Mouse (Mus musculus): Measurements from ENCODE around the gene Vegfb.

The Vegfb gene

GRCm38 (mm10) chr19:6942249-6942691, 45.2 kb downstream of the Vegfb start, which contains the start of gene Gpr137:
Gpr137 (minus strand) TSS chr19:6942480.
- CTCF ChIA-PET = interaction anchor here (1.1 to 1.9 kb wide), 2 partner anchors 11 to 28 kb away, joined by 4 to 10 read pairs; no protein-coding TSS in a partner anchor

DNA sequence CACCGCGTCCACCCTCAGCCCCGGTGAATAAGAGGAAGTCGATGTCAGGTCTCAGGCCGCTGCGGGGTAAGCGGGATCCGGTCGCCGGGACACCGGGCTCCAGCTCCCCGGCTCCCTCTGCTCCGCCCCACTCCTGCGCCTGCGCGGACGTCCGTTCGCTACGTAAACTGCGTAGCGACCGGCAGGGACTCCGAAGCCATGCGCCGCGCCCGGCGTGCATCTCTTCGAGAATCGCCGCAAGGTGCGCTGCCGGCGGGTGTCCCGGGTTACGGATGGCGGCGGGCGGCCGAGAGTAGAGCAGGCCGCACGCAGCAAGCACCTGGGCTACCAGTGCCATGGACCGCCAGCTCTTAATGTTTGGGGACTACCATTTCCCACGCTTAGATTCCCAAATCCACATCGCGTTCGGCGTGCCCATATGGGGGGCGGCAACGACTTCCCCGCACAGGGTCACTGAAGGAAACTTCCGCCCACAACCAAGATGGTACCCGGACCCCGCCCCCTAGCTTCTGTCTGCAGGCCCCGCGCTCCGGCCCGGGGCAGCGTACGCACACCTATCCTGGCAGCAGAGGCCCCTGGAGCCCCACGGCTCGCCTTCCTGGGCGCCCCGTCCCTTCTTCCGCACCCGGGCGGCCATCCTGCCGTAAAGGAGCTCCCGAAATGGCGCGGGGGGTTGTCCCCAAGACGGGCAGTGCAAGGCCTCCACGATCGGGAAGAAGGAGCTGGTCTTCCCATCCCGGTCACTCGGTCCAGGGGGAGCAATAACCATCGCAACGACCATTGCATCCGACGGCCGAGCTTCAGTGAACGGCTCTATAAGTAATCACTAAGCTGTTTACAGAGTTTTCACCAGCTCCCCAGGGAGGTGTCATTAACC, 45.8 kb downstream of the Vegfb start, which contains the start of gene Bad:
TSS of gene Bad (plus strand) at position 490 of the 877 bp plus-strand sequence.
- CTCF ChIA-PET = interaction anchor here (1.1 to 1.9 kb wide), 2 partner anchors 12 to 29 kb away, joined by 4 to 10 read pairs; no protein-coding TSS in a partner anchor

- CTCF ChIA-PET = interaction anchor here (1.9 kb wide), 1 partner anchor 30 kb away, joined by 10 read pairs; no protein-coding TSS in a partner anchor
Measured at GRCm38 (mm10) chr19:6940396-6941351, 46.8 kb downstream of the Vegfb start.

GRCm38 (mm10) chr19:6939106-6940002, 48.1 kb downstream of the Vegfb start:
- CTCF ChIA-PET = no interaction called here

- CTCF ChIA-PET = no interaction called here
Measured at GRCm38 (mm10) chr19:6937541-6938465, 49.6 kb downstream of the Vegfb start.

GRCm38 (mm10) chr19:6936299-6936698, 51.2 kb downstream of the Vegfb start:
- CTCF ChIA-PET = interaction anchor here (0.6 kb wide), 1 partner anchor 26 kb away, joined by 4 read pairs; the partner anchor contains the start of gene Prdx5

DNA sequence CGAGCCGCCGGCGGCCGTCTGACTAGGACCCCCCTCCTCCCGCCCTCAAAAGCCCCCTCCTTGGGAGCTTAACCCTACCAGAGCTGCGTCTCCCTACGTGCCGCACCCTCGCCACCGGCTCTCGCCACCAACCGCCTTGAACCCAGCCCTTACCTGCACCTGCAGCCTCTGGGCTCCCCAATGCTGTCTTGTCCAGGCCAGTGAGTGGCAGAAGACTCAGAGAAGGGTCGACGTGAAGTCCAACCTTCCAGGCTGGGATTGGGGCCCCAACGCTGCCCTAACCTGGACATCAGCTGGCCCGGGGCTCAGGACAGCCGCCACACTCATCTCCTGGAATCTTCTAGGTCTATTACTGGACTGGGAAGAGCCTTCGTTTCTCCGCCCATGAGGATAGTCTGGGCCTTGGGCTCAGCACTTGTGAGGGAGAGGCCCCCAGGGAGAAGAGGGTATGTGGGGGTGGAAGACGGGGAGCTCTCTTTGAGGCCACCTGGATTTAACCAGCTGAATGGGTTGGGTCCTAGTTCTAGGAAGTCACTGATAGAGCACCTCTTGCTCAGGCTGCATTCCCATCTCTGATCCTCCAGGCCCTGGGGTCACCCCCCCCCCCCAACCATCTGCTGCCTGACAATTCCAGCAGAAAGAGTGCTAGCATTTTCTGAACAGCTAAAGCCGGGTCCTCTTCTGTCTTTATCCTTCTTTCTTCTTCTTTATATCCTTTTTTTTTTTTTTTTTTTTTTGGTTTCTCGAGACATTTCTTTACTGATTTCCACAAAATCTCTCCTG, 53.1 kb downstream of the Vegfb start, which contains the start of gene Kcnk4:
TSS of gene Kcnk4 (minus strand) at position 321 of the 783 bp plus-strand sequence.
- CTCF ChIA-PET = interaction anchor here (0.5 to 1.5 kb wide), 3 partner anchors 12 to 354 kb away, joined by 3 to 7 read pairs (median 7); partner anchors contain the start of gene Esrra

DNA sequence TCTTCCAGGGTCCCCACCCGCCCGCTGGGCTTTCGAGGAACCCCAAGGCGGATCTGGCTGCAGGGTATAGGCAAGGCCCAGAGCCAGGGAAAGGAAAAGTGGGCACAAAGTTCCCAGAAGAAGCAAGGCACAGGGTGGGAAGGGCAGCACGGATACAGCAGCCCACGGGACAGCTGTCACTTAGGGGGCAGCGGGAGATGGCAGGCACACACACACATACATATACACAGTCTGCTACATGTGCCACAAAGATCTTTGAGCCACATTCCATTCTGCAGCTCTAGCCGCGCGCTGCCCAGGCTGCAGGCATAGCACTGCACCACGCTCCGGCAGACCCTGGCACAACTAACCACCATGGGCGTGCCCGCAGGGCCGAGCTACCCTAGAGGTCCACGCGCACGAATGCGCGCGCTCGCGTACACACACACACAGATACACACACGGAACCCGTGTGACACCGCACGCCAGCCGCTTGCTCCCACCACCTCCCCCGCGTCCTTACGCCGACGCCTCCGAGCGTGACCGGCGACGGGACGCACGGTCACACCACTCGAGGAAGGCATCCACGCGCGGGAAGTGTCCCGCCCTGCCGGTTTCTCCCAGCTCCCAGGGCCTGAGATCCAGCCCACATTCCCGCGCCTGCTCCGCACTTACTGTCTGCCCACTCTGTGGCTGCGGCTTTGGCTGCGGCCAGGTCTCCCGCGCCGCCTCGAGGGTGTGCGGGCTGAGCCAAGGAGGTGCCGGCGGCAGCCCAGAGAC, 53.8 kb downstream of the Vegfb start:
- CTCF ChIA-PET = interaction anchor here (0.5 to 1.5 kb wide), 3 partner anchors 11 to 353 kb away, joined by 4 to 7 read pairs (median 7); partner anchors contain the start of gene Esrra

GRCm38 (mm10) chr19:6933102-6933435, 54.4 kb downstream of the Vegfb start:
- CTCF ChIA-PET = interaction anchor here (0.5 kb wide), 1 partner anchor 286 kb away, joined by 4 read pairs; no protein-coding TSS in a partner anchor

All from spleen, embryonic (tissue).